Mouse (Mus musculus) C2C12 (cell line): ENCODE data around the gene Afap1. TPM values are rescaled to one million over a fixed set of nuclear protein-coding genes. Genes with fewer than 3 reads are reported as not detected.

Experiments used
- H3K27me3 ChIP-seq: one replicate; pipeline ENCODE4 v1.6.1; 2011; ENCODE audit not compliant: control insufficient read depth, insufficient read depth, insufficient read length
- H3K36me3 ChIP-seq: one replicate; pipeline ENCODE4 v1.6.1; 2011; ENCODE audit not compliant: control insufficient read depth, insufficient read depth
- H3K4me3 ChIP-seq: one replicate; pipeline ENCODE4 v1.5.1; 2011; ENCODE audit warnings: mild to moderate bottlenecking, control low read depth; ENCODE audit not compliant: poor library complexity, insufficient read depth, severe bottlenecking
- H3K79me2 ChIP-seq: one replicate; pipeline ENCODE4 v1.6.1; 2011; ENCODE audit not compliant: control insufficient read depth, insufficient read depth
- H3K79me3 ChIP-seq: one replicate; pipeline ENCODE4 v1.6.1; 2011; ENCODE audit warnings: low read depth, control low read depth
- H3ac ChIP-seq: one replicate; pipeline ENCODE3; 2011; ENCODE audit warnings: low read depth; ENCODE audit not compliant: control insufficient read depth, insufficient read length
- CEBPB ChIP-seq: IDR thresholded peaks from one replicate; pipeline ENCODE4 v1.6.1; 2011; ENCODE audit warnings: low read depth, mild to moderate bottlenecking, control low read depth, moderate library complexity
- CTCF ChIP-seq: IDR thresholded peaks from one replicate; pipeline ENCODE4 v1.5.1; 2011; ENCODE audit not compliant: control insufficient read depth, insufficient read depth, insufficient read length
- FOSL1 ChIP-seq: IDR thresholded peaks from one replicate; pipeline ENCODE4 v1.8.0; 2011; ENCODE audit warnings: mild to moderate bottlenecking, low read length; ENCODE audit not compliant: poor library complexity, insufficient read depth, severe bottlenecking
- MAX ChIP-seq: IDR thresholded peaks from one replicate; pipeline ENCODE4 v1.6.1; 2011; ENCODE audit warnings: mild to moderate bottlenecking, control low read depth
- MYOD1 ChIP-seq: IDR thresholded peaks from one replicate; pipeline ENCODE4 v1.6.1; 2011; ENCODE audit warnings: low read depth; ENCODE audit not compliant: control insufficient read depth, insufficient read length
- MYOG ChIP-seq: IDR thresholded peaks from one replicate; pipeline ENCODE4 v1.6.1; 2011; ENCODE audit not compliant: control insufficient read depth, insufficient read length; ENCODE audit errors: extremely low read depth
- USF1 ChIP-seq: IDR thresholded peaks from one replicate; pipeline ENCODE4 v1.6.1; 2011; ENCODE audit warnings: low read depth, mild to moderate bottlenecking, control low read depth, moderate library complexity
- polyA plus RNA-seq: library from polyadenylated mRNA; unstranded; fragments of >200 nt; fragmentation: generic; extraction: Trizol; gene quantifications from one replicate; pipeline ENCODE4 v1.2.1, GENCODE M21; 2012; ENCODE audit warnings: missing spikeins

The Afap1 gene
- polyA plus RNA-seq, 1 experiment: 9.5 TPM

DNA sequence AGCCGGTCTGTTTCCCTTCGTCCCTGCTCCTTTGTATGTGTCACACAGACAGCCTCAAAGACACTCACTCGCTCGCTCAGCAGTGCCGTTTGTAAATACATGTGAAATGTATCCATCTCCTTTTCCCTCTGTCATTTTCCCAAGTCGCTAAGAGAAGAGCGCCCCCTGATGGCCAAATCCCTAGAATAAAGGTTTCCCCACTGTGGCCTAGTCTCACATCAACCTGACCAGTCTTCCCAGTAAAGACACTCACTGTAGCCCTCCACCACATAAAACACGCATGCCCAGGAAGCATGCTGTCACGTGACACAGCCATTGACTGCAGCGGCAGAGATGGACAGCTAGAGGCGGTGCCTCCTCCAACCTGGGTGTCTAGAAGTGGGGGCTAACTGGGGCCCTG is 8.9 kb upstream of the Afap1 start:
- TF ChIP-seq MYOD1 (no peak), USF1 (peak; percentile 49)
- H3K79me3 ChIP-seq: no peaks in the 10 kb centered on the region
- H3K27me3 ChIP-seq: no peaks in the 10 kb centered on the region
- no peaks in the 10 kb centered on the region for H3K79me2 ChIP-seq
- no peak overlapping the region for H3K4me3 ChIP-seq
- no peaks in the 10 kb centered on the region for H3K36me3 ChIP-seq
- H3ac ChIP-seq: no peak overlapping the region

DNA sequence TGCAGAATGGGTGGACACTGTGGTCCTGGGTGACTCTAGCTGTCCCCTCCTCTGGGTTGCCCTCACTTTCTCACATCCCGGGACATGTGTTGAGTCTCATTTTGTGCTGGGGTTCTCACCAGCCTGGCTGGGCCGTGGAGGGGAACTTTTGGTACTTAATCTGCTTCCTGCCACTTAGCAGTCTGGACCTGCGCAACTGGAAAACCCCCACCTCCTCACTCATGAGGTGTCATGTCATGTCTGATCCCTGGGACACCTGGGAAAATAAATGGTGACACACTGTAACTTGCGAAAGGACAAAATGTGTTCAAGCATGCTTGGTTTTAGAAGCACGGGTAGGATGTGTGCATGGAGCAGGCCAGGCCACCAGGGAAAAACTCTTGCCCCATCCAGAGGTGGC is 8.4 kb upstream of the Afap1 start:
- H3K79me3 ChIP-seq: no peaks in the 10 kb centered on the region
- no peaks in the 10 kb centered on the region for H3K27me3 ChIP-seq
- H3ac ChIP-seq: no peak overlapping the region
- H3K36me3 ChIP-seq: no peaks in the 10 kb centered on the region
- TF ChIP-seq USF1 (no peak), CEBPB (no peak), MYOG (no peak), FOSL1 (no peak), MAX (no peak), CTCF (no peak), MYOD1 (no peak)
- no peak overlapping the region for H3K4me3 ChIP-seq
- no peaks in the 10 kb centered on the region for H3K79me2 ChIP-seq

DNA sequence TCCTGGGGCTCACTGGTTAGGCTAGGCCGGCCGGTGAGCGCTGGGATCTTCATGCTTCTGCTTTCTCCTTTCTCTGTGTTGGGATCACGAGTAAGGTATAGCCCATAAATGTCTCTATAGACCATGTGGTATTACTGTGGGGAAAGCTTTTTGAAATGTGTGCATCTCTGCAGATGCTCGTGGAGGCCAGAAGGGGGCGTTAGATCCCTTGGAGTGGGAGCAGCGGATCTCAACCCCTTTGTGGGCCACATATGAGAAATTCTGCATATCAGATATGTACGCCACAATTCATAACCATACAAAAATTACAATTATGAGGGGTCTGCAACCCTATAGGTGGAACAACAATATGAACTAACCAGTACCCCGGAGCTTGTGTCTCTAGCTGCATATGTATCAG is 4.2 kb upstream of the Afap1 start:
- no peaks in the 10 kb centered on the region for H3K36me3 ChIP-seq
- peaks cover 7% of the 10 kb centered on the region for H3K79me2 ChIP-seq
- H3K4me3 ChIP-seq: no peak overlapping the region
- H3K27me3 ChIP-seq: no peaks in the 10 kb centered on the region
- H3ac ChIP-seq: no peak overlapping the region
- peaks cover 6% of the 10 kb centered on the region for H3K79me3 ChIP-seq
- no peak for TF ChIP-seq FOSL1
- peak; percentile 20 for TF ChIP-seq CTCF
- no peak for TF ChIP-seq CEBPB

DNA sequence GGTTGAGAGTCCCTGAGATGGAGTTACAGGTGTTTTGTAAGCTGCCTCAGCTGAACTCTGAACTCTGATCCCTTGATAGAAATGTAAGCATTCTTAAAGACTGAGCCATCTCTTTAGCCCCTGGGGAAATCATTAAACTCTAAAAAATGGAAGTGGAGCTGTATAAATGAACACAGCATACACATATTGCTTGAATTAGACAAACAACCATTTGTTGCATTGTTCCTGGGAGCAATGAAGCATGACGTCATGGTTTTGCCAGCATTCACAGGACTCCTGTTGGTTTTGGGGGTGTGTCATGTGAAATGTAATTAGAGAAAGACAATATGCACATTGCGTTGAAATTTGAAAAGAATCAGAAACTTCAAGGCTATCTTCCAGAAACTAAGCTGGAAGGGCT is 3.5 kb upstream of the Afap1 start:
- TF ChIP-seq MYOG (no peak), MYOD1 (no peak), USF1 (no peak), MAX (no peak), CEBPB (no peak), FOSL1 (no peak), CTCF (no peak)
- Histone ChIP-seq H3ac (no peak overlapping the region), H3K27me3 (no peaks in the 10 kb centered on the region), H3K4me3 (no peak overlapping the region), H3K79me3 (peaks cover 13% of the 10 kb centered on the region), H3K36me3 (no peaks in the 10 kb centered on the region), H3K79me2 (peaks cover 14% of the 10 kb centered on the region)

DNA sequence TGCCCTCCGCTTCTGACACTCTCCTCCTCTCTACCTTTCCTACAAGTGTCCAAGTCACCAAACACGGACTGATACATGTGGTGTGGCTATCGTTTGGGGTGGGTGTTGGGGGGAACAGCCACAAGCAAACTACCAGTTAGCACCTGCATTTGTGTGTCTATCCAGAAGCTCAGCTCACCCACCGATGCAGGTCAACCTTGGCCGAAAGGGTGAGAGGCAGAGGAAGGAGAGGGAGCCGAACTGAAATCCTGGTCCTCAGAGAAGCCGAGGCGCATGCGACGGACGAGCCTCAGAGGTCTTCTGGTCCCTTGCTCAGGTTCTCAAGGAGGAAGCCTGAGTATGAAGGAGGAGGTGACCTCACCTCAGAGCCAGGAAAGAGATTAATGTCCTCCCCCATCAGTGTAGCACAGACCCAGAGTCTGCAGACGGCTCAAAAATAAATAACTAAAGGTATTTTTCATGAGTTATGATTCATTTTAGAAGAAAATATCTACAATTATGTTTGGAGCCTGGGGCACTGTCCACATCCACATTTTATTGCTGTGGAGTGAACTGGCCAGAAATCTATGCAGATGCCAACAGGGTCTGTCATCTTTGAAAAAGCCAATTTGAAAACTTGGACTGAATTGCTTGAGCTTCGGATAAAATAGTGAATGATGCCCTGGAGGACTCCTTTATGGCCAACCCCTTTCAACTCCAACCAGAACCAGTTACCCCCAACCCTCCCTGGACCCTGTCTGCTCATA is 2.0 kb upstream of the Afap1 start:
- H3K79me2 ChIP-seq: peaks cover 29% of the 10 kb centered on the region
- no peaks in the 10 kb centered on the region for H3K36me3 ChIP-seq
- H3ac ChIP-seq: no peak overlapping the region
- TF ChIP-seq CTCF (no peak), MYOG (no peak), USF1 (no peak), MYOD1 (no peak)
- no peaks in the 10 kb centered on the region for H3K27me3 ChIP-seq
- no peak overlapping the region for H3K4me3 ChIP-seq
- peaks cover 27% of the 10 kb centered on the region for H3K79me3 ChIP-seq

DNA sequence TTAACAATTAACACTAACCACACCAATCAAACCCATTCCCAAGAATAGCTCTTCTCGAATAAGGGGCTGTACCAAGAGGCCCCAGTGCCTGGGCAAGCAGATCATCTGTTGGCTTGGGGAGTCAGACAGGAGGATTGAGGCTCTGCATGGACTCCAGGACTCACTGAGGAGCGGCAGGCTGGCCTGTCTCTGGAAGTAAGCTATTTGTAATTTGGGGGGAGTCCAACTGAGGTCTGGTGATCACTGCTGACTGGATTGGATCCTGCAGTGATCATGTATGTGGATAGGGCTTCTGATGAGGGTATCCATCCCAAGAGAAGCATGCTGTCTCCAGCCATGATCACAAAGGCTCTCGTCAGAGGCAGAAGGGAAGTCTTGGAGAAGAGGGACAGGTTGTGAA is 756 bp upstream of the Afap1 start:
- Histone ChIP-seq H3K36me3 (no peaks in the 10 kb centered on the region), H3K79me3 (peaks cover 39% of the 10 kb centered on the region), H3K4me3 (no peak overlapping the region), H3K79me2 (peaks cover 41% of the 10 kb centered on the region), H3ac (no peak overlapping the region), H3K27me3 (no peaks in the 10 kb centered on the region)
- no peak for TF ChIP-seq USF1
- no peak for TF ChIP-seq MAX
- no peak for TF ChIP-seq MYOG
- no peak for TF ChIP-seq CTCF
- no peak for TF ChIP-seq CEBPB
- TF ChIP-seq MYOD1: no peak
- no peak for TF ChIP-seq FOSL1
